Mouse (Mus musculus) c-Kit-positive CD71-negative TER-119-negative erythroid progenitor cells, embryonic 14.5 days (primary cell): Measurements from ENCODE around the gene Ifnar1.
"Not testable (repeated sequence)": the region's sequence is repeated elsewhere in the genome, so short reads cannot be mapped to it uniquely, and the experiment has no call there.

Source experiments
- DNase-seq: peaks from one replicate; pipeline ENCODE4 v3.0.0-alpha.2; 2013; ENCODE audit warnings: low read depth

Ifnar1 gene

DNA sequence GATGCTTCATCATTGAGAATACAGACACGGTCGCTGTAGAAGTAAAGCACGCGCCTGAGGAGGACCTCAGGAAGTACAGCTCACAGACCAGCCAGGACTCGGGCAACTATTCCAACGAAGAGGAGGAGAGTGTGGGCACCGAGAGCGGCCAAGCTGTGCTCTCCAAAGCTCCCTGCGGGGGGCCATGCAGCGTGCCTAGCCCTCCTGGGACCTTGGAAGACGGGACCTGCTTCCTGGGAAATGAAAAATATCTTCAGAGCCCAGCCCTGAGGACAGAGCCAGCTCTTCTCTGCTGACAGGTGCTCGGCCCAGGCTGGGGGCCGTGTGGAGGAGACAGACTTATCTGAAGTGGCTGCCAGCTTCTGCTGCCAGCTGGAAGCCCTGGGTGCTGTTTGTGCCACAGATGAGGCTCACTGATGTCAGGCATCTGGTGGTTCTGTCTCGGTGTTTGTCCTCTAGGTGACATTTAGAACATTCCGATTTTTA, 20.1 kb downstream of the Ifnar1 start:
- DNase-seq: no peak

DNA sequence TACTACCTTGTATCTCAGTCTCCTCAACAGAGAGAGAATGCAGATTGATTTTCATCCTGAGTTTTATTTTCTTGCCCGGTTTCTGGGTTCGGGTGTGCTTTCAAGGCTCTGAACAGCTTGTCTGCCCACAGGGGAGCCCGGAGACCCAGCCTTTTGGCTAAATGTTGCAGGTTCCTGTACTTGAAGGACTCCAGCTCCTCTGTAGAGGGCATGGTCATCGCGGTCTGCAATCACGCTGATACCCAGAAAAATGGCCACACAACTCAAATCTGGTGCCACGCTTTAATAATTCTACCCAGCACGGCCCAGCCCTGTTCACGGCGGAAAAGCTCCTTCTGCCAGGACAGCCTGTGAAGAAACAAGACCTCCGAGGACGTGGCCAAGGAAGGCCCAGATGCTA, 21.4 kb downstream of the Ifnar1 start:
- no peak for DNase-seq

DNA sequence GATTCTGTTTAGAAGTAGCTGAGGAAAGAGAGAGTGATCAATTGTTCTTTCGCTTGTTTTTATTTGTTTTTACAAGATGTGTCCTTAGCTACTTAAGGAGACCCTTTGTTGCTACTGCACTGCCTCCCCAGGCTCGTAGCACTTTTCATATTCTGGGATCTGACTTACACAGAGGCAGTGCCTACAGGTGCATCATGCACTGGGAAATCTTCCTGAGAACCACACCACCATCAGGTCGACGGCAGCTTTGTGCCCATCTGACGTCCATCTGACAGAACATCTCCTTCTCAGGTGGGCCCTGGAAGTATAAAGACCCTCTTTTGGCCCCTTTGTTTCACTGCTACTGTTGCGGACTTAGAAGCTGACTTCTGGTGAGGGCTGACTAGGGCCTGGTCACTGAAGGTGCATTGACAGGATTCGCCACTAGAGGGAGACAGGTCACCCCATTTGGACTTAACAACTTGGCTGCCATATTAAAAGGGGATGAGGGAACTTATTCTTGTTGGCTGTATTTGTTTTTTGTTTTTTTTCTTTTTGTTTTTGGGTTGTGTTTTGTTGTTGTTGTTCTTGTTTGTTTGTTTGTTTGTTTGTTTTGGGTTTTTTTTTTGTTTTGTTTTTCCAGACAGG, 27.2 kb downstream of the Ifnar1 start:
- DNase-seq: peak; percentile 84

DNA sequence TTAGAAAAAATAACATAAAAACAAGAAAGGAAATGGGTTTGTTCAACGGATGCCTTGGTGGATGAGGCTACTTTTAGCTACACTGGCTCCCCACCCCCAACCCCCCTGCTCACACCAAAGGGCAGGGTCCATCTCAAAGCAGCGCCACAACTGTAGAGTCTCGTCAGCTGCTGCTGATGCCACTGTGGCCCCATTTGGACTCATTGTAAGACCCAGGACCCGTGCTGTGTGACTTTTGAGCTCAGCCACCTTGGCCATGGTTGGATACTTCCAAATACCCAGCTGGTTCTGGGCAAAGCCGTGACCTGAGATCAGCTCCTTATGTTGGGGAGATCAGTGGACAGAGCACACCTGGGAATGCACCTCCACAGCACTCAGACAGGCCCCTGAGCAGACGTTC, 28.1 kb downstream of the Ifnar1 start:
- DNase-seq: no peak

DNA sequence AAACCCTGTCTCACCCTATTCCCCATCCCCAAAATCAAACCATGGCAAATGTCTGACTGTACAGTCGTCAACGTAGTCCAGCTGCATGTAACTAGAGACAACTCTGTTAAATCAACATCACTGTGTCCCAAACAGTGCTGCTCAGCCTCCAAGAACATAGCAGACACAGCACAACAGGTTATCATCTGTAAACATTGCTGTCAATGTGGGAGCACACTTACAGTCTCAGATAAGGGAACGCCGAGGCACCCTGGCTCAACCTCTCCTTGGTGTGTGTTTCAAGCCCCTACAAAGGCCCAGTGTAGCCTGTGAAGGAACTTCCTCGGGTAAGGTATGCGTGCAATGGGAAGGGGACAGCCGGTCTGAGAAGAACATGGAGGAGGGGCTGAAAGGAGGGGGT, 32.0 kb downstream of the Ifnar1 start:
- DNase-seq: no peak

DNA sequence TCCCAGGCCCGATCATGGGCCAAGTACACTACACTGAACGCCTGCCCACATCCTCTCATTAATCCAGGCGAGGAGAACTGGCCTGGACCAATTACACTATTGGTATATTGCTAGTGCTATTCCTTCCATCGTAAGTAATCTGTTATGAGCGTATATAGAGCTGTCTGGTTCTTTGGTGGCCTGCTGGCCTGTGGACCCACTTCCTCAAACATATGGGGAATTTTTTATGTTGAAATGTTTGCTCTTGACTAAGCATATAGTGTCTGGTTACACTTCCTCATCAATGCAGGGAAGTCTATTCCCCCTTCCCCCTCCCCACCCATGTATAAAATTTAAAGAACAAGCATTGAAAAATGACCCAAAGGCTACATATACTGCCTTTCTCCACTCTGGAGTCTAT, 37.0 kb downstream of the Ifnar1 start:
- DNase-seq: no peak

DNA sequence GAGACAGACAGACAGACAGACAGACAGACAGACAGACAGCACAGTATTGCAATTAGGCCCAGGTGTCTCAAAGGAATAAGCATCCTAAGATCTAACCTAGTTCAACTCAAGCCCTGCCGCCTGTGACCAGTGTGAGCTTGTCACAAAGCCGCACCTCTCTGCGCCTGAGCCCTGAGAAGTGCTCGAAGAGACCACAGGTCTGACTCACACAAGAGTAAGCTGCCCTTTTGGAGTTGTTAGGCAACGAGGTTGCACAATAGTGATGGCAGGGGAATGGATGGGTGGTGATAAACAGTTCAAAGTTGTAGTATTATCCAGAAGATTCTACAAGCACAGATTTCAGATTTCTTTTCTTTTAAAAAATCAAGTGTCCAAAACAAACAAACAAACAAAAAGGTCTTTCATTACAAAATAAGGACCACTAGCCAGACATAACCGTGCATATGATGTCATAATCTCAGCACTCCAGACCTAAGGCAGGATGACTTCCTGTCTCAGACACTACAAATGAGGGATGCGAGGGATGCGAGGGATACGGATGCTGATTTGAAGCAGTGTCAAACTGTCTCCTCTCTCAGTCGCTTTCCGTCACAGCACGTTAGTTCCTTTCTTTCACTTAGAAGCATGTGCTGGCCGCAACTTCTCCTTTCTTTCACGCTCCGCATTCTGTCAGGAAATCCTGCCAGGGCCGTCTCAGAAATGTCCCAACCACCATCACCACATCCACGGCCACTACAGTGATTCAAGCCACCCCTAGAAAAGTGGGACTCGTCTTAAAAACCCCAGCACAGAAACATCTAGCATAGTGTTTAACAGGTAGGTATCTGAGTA, 37.7 kb downstream of the Ifnar1 start:
- DNase-seq: peak; percentile 70

DNA sequence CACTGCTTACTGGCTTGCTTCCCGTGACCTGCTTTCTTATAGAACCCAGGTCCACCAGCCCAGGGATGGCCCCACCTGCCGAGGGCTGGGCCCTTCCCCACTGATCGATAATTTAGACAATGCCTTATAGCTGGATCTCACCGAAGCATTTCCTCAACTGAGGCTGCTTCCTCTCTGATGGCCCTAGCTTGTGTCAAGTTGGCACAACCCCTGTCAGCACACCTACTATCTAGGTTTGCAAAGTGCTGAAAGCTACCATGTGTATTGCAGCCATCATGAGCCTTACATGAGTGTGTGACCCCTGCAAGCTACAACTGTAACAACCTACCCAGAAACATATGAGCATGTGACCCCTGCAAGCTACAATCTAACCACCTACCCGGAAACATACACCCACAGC, 39.2 kb downstream of the Ifnar1 start:
- DNase-seq: no peak

DNA sequence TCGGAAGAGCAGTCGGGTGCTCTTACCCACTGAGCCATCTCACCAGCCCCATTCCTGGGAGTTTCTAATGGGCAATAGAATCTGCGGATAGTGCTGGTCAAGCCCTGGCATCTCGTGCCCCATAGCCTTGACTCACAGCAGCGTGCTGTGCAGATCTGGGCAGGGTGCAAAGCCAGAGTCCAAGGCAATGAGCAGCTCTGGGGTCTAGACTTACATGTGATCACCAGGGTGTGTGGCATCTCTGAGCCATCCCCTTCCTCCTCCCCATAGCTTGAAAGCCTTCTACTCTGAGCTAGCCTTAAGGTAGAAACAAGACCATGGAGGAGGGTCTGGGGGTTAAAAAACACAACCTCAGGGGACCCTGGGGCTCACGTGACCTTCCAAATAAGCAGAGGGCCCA, 41.2 kb downstream of the Ifnar1 start:
- no peak for DNase-seq

DNA sequence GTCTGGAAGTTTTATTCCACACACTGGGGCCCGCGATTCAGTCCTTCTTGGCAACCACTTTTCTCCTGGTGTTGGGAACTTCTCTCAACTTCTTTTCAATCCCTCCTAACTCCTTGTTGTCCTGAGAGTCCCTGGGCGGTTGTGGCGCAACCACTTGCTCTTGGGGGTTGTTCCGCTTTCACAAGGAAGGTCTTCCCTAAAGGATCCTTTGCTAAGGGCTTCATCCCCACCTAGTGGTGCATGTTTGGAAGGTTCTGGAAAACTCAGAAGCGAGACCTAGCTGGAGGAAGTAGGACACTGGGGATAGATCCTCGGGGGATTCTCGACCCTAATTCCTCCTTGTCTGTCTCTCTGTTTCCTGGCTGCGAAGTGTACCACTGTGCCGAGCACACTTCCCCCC, 42.0 kb downstream of the Ifnar1 start:
- no peak for DNase-seq

DNA sequence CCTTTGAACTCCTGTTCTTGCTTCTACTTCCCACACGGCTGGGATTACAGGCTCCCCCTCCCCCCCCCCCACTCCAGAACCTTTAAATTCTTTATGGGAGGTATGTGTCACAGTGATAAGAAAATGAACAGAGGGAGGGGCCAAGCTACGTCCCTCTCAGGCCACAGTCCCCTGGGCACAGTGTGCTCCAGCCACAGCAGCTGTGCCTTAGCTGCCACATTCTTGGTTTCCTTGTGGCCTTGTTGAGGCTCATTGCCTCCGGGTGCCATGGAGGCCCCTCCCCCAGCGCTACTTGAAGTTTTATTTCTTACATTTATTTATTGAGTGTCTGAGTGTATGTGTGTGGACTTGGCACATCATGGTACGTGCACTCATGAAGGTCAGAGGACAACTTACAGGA, 42.5 kb downstream of the Ifnar1 start:
- no peak for DNase-seq

DNA sequence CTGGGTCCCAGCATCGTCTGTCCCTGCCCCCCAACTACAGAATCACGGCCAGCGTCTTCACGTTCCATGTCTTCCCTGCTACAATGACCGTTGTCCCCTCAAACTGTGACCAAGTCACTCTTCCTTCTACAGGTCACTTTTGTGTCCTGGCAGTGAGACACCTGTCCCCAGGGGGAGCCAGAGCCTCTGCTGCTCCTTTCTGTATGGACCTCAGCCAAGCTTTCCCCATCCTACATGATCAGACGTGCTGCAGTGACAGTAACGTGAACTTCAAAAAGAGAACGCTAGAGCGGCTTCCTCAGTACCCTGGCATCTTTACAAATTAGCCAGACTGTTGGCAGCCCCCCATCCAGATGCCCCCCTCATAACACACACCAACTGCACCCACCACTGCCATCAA, 43.5 kb downstream of the Ifnar1 start:
- no peak for DNase-seq

DNA sequence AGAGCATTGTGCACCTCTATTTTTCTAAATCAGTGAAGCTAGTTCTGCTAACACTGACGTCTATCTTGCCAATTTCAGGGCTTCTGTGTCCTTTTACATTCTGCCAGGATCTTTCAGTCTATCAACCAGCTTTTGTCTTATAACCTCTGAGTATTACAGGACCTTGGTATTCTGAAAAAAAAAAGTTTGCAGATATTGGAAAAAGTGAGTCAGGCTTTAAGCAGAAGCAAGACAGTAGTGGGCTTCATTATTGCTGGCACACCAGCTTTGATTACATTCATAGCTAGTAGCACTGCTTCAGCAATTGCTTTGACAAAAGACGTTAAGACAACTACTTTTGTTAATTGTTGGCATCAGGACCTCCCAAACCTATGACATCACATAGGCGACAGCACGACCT, 45.8 kb downstream of the Ifnar1 start:
- DNase-seq: not testable (repeated sequence)

DNA sequence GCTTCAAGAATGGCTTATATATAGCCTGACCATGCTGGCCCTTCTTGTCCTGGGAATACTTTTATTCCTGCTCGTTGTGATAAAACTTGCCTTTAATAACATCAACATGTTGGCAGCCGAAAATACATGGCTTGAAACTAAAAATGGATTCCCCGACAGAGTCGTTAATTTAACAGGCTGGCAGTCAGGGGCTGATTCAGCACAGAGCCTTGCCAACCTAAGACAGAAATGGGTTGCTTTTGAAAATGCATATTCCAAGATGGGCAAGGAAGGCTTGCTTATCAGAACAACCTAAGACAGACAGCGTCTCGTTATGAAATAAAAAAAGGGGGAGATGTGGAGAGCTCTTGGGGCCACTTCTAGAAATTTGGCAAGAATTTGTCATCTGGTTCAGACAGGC, 46.8 kb downstream of the Ifnar1 start:
- no peak for DNase-seq

DNA sequence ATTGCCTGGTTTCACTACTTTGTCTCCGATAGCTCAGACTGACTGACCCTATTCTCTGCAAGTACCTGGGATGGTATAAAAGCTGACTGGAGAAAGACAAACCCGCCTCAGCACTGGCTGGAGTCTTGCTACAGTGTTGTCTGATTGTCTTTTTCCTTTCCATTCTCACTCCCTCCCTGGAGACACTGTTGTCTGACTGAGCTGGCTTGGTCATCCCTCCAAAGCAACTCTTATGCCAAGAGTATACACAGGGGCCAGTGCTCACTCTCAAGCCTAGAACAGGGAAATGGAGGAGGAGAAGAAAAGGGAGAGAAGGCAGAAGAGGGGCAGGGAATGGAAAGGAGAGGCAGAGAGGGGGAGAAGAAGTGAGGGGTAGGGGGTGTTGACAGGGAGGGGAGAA, 47.4 kb downstream of the Ifnar1 start:
- DNase-seq: no peak

DNA sequence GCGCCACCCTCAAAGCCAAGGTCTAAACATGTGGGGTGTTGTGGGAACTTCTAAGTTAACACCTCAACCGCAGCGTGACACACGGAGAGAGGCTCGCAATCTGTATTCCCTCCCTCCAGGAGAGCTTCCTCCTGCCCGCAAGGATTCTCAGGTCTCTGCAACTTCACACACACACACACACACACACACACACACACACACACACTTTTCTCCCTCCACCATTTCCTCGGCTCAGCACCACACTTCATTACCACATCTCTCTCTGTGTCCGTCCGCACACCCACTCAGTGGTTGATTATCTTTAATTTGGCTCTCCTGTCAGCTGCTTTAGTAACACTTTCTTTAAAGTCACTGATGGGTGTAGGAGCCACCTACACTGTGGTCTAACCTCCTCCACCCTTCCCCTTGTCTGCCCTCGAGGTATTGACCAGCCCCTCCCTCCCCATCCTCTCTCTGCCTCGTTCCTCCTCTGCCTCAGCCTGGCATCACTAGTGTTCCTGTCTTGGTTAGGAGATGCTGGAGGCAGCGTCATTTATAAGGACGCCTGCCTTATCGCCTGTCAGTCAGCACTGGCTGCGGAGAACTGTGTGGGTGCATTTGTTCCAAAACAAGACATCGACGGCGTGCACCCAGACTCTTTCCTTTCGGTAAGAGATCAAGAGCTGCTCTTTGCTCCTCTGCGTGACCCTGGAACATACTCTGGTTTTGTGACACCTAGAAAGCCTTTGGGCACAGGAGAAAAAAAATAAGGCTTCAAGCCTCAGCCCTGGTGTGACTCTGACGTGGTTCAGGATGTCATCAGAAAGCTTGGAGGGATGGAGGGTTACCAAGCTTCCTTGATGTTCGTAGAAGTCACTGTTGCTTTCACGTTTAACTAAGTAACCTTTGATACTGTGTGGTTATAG, 48.3 kb downstream of the Ifnar1 start:
- DNase-seq: no peak

DNA sequence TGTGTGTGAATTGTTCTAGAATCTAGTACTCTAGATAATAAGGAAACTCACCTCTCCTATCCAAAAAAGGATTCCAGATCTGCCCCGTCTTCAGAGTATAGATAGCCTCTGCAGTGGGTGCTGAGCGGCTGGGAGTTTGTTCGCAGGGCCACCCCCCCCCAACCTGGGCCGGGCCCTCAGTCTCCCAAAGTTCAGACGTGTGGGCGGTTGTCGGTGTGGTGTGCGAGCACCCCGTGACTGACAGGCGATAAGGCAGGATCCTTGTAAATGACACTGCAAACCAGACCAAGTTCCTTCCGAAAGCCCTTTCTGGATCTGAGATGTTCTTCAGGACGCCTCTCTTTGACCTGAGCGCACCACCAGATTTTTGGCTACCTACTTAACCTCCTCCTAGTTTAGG, 49.4 kb downstream of the Ifnar1 start:
- DNase-seq: peak; percentile 96

DNA sequence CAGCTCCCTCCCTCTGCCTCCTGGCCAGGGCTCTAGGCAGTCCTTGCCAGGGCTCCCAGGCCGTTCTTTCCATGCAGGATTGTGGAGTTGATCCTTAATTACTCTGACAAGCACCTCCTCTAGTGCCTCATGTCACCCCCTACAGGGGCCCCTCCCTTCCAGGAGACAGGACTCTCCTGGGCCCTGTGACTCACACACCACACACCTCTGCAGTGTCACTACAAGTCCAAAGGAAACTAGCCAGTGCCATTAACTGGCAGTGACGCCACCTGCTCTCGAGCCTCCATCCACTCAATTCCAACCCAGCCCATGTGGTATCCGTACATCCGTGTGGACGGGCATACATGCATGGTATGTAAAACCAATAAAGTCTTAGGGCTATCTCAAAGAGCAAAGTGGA, 49.9 kb downstream of the Ifnar1 start:
- DNase-seq: no peak

DNA sequence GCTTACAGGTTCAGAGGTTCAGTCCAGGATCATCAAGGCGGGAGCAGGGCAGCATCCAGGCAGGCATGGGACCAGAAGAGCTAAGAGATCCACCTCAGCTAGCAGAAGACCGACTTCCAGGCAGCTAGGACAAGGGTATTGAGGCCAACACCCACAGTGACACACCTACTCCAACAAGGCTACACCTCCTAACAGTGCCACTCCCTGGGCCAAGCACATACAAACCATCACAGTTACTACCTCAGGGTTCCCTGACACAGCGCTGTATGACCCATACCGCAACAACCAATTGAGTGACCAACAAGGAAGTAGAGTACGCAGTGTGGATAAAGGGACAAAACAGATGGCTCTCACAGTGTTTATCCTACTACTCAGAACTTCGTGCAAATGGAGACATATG, 51.3 kb downstream of the Ifnar1 start:
- no peak for DNase-seq

DNA sequence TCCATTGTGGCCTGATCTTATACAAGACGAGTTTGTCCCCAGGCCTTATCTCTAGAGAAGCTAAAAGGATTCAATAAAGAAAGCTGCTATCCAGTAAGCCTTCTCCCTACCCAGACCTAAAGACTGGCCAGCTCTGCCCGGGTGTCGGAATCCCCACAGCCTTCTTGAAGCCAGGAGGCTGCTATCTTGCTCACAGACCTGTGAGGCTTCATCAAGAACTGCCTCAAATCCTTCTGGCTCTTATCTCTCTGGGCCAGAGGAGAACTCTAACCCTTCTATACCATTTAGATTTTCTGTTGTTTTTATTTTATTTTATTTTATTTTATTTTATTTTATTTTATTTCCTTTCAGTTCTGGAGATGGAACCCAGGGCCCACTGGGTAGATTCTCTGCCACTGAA, 52.0 kb downstream of the Ifnar1 start:
- no peak for DNase-seq

DNA sequence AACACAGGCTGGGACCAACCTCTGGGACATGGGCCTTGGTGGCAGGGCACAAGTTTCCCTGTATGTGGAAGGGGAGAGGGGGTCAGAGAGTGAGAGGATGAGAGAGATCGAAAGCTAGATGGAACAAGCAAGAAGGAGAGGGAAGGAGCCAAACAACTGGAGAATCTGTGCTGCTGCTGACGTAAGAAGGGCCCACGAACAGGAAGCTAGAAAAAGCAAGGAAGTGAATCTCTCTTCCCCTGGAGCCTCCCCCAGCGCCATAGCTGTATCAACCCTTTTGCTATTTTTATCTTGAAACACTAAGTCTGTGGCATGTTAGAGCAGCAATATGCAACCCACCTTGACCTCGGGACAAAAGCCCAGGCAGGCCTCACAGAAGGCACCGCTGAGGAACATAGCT, 53.0 kb downstream of the Ifnar1 start:
- no peak for DNase-seq

DNA sequence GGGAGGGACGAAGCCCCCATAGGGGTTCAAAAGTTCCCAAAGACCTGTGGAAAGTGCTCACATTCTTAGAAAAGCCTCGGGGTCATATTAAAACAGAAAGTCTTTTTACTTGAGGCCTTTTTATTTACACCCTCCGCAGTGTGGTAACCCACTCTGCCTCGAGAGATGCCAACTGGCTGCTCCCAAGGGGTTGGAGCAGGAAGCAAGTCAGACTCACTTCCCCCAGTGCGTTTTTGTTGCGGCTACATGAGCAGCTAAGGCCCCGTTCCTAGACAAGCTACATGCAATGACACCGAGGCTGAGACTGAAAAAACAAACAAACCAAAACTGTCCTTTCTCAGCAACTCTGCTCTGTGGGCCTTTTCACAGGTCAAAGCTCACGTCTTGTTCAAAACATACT, 53.5 kb downstream of the Ifnar1 start:
- no peak for DNase-seq

DNA sequence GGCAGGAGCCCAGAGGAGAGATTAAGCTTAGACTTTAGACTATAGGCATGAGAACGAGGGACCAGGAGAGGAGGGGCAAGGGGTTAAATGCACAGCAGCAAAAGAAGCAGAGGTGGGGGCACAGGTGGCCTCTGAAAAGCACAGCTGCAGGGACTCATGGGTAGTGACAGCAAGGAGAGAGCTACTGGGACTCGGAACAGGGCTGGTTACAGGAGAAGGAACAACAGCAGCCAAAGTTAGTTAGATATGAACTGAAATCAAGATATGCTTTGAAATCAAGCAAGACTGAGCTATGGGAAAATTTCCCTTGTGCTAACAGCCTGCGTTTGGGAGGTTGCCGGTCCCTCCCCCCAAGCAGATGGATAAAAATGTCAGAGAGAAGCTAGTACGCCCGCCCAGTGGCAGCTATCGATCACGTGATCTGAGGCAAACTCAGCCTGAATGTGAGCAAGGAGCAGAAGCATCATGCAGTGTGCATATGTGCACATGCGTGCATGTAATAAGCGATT, 56.6 kb downstream of the Ifnar1 start:
- no peak for DNase-seq
